Comparison of ENCODE assay signal across 9 mouse cellular contexts in the genomic region with DNA sequence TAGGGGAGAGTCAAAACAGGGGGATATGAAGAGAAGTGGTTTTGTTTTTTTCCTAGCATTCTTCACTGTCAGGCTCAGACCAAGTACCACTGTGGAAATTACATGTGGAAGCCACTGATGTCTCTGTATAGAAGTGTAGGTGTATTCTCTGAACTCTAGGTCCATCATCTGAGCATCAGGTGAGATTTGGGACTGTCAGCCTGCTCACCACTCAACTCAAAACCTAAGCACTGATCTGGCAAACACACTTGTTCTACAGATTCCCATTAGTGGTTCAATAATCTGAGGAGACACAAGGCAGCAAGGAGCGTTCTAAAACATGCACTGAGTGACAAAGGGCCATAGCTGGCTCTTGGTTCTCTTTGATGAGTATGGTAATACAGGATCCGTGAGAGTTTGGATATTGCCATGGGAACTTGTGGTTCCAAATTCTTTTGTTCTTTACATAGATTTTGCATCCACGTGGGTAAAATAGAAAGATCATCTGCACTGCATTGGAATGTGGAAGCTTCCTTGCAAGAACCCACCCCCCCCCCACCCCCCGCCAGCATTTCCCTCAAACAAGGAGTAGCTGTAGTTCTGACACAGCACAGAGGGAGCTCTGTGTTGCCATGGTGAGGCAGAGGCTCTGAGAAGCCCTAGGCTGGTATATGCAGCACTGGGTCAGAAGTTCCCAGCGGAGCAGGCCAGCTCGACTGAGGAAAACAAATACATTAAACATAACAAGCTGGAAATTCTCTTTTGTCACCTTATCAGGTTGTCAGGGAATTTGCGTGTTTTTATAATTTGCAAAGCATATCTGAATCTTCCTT.
A peak's percentile ranks its signal among the peaks of the same experiment; 100 is the strongest.
DNase-seq lines count a peak whose midpoint lies in the region; ATAC-seq and TF ChIP-seq lines count a peak whose summit lies in the region.
"Had no signal": no experiment of that assay in that cellular context is flagged by ENCODE, and none has a peak within 500 bp of the region (broad histone marks: within the 10 kb centered on the region; RNA-seq: fewer than 3 reads in every experiment).

No protein-coding gene starts in this region.

- peak overlapping the region; percentile 80 for H3K27ac ChIP-seq in hindbrain, embryonic 13.5 days
- H3K27ac ChIP-seq in midbrain, postnatal 0 days (ENCODE audit: low read depth, low read length), result peak overlapping the region; percentile 69
- H3K27ac ChIP-seq: limb, embryonic 15.5 days had no signal

- H3K4me1 ChIP-seq in hindbrain, embryonic 13.5 days (replicated peaks), result peaks cover 27% of the 10 kb centered on the region
- H3K4me1 ChIP-seq in midbrain, postnatal 0 days (ENCODE audit: insufficient read depth, low read length), result peaks cover 3% of the 10 kb centered on the region; the same call in 1 of the 2 replicates
- H3K4me1 ChIP-seq: limb, embryonic 15.5 days had no signal

- TF ChIP-seq CTCF in midbrain, postnatal 0 days (IDR thresholded peaks at IDR 0.05), result no peak

- H3K36me3 ChIP-seq in hindbrain, embryonic 13.5 days, result no peaks in the 10 kb centered on the region
- no peaks in the 10 kb centered on the region for H3K36me3 ChIP-seq in midbrain, postnatal 0 days (ENCODE audit: insufficient read depth, low read length)
- H3K36me3 ChIP-seq: limb, embryonic 15.5 days had no signal

- H3K9ac ChIP-seq in hindbrain, embryonic 13.5 days, result no peak overlapping the region
- H3K9ac ChIP-seq in midbrain, postnatal 0 days (replicated peaks; ENCODE audit: low read length, poor library complexity, severe bottlenecking), result 0 out of 2 replicates have a peak overlapping the region, but pooled peaks have one; percentile 29
- H3K9ac ChIP-seq: limb, embryonic 15.5 days had no signal

- H3K4me3 ChIP-seq in hindbrain, embryonic 13.5 days, result no peak overlapping the region
- H3K4me3 ChIP-seq in midbrain, postnatal 0 days (ENCODE audit: low read depth, low read length), result no peak overlapping the region
- H3K4me3 ChIP-seq: limb, embryonic 15.5 days had no signal

- H3K9me3 ChIP-seq in hindbrain, embryonic 13.5 days, result no peaks in the 10 kb centered on the region; the same call in 1 of the 2 replicates
- H3K9me3 ChIP-seq in midbrain, postnatal 0 days (ENCODE audit: low read length), result no peaks in the 10 kb centered on the region
- H3K9me3 ChIP-seq: limb, embryonic 15.5 days had no signal

- no peaks in the 10 kb centered on the region for H3K27me3 ChIP-seq in hindbrain, embryonic 13.5 days
- H3K27me3 ChIP-seq in midbrain, postnatal 0 days (ENCODE audit: insufficient read depth, low read length), result no peaks in the 10 kb centered on the region
- H3K27me3 ChIP-seq: limb, embryonic 15.5 days had no signal

- WGBS in hindbrain, embryonic 13.5 days, result 3% methylated on average over 7 of the region's 7 CpGs
- 4% methylated on average over 7 of the region's 7 CpGs for WGBS in midbrain, postnatal 0 days

- no peak for DNase-seq in frontal cortex, postnatal 25 days (ENCODE audit: low spot score in 2 of 2)
- DNase-seq in embryo, embryonic 10.5 days (ENCODE audit: low spot score), result peak; percentile 82
- peak; percentile 85 for DNase-seq in midbrain, postnatal 0 days (ENCODE audit: low spot score)
- no peak for DNase-seq in kidney, postnatal 10 days

- H3K4me2 ChIP-seq in hindbrain, embryonic 13.5 days, result no peak overlapping the region
- H3K4me2 ChIP-seq in midbrain, postnatal 0 days (ENCODE audit: low read depth, low read length, poor library complexity, severe bottlenecking), result no peak overlapping the region
- H3K4me2 ChIP-seq: limb, embryonic 15.5 days had no signal

- peak; percentile 70; the same call in 1 of the 2 replicates for ATAC-seq in frontal cortex, adult (ENCODE audit: low TSS enrichment)
- ATAC-seq in hindbrain, embryonic 13.5 days (ENCODE audit: low FRiP score), result peak; percentile 98
- ATAC-seq in midbrain, postnatal 0 days (ENCODE audit: low FRiP score), result peak; percentile 97
- ATAC-seq in CD4-positive, CD25-positive, alpha-beta regulatory T cell, adult 4 months, result no peak
- ATAC-seq in erythroid progenitor cell, adult 5-6 weeks (replicated peaks; ENCODE audit: low FRiP score, poor library complexity, severe bottlenecking), result no peak

Comparison
In these comparisons a context has a peak if more than half of its experiments do, and no peak if none do; other contexts are left out.
1. ATAC-seq: peak in frontal cortex, adult (single experiment), hindbrain, embryonic 13.5 days (single experiment) and midbrain, postnatal 0 days (single experiment); none in CD4-positive, CD25-positive, alpha-beta regulatory T cell, adult 4 months (single experiment) and erythroid progenitor cell, adult 5-6 weeks (single experiment).
2. DNase-seq: peak in embryo, embryonic 10.5 days (single experiment) and midbrain, postnatal 0 days (single experiment); none in frontal cortex, postnatal 25 days (0 of 2) and kidney, postnatal 10 days (single experiment).